Mouse (Mus musculus) hindbrain, embryonic 14.5 days (tissue): ENCODE data around the gene Prdm10. TPM values are rescaled to one million over a fixed set of nuclear protein-coding genes. Genes with fewer than 3 reads are reported as not detected.

Experiments used
- ATAC-seq: fragments of 200-750 bp; cut with Nextera tagmentation; 2 replicates; pipeline ENCODE4 v1.8.0; 2017; ENCODE audit warnings: moderate number of reproducible peaks, mild to moderate bottlenecking, moderate TSS enrichment, moderate library complexity; ENCODE audit not compliant: low FRiP score
- DNase-seq: peaks from one replicate; pipeline ENCODE4 v3.0.0-alpha.2; 2015; ENCODE audit warnings: low spot score
- H3K27ac ChIP-seq: fragments of 300-500 bp; sonication (generic); 2 replicates; pipeline ENCODE4 v1.5.1; 2014; ENCODE audit warnings: mild to moderate bottlenecking, moderate library complexity
- H3K27me3 ChIP-seq: fragments of 300-500 bp; sonication (generic); 2 replicates; pipeline ENCODE4 v1.6.1; 2014; ENCODE audit warnings: mild to moderate bottlenecking, low read length, mixed read lengths; ENCODE audit not compliant: control insufficient read depth, insufficient read depth
- H3K36me3 ChIP-seq: fragments of 300-500 bp; sonication (generic); replicated peaks from 2 replicates; pipeline ENCODE4 v1.6.1; 2014; ENCODE audit not compliant: control insufficient read depth, insufficient read depth
- H3K4me1 ChIP-seq: fragments of 300-500 bp; sonication (generic); replicated peaks from 2 replicates; pipeline ENCODE4 v1.6.1; 2014; ENCODE audit warnings: antibody characterized with exemption, low read length, mixed read lengths; ENCODE audit not compliant: control insufficient read depth, insufficient read depth
- H3K4me2 ChIP-seq: fragments of 300-500 bp; sonication (generic); replicated peaks from 2 replicates; pipeline ENCODE4 v1.6.1; 2014; ENCODE audit warnings: mild to moderate bottlenecking, moderate library complexity
- H3K4me3 ChIP-seq: fragments of 300-500 bp; sonication (generic); replicated peaks from 2 replicates; pipeline ENCODE4 v1.5.1; 2014; ENCODE audit warnings: mild to moderate bottlenecking, low read length
- H3K9ac ChIP-seq: fragments of 300-500 bp; sonication (generic); 2 replicates; pipeline ENCODE4 v1.6.1; 2014
- H3K9me3 ChIP-seq: fragments of 300-500 bp; sonication (generic); 2 replicates; pipeline ENCODE4 v1.6.1; 2016; ENCODE audit warnings: low read length; ENCODE audit not compliant: control insufficient read depth
- WGBS: fragments of 180-500 bp; shearing (Covaris S2); extraction: QIAGEN DNeasy Blood & Tissue Kit; methylation state at CpG from one replicate; pipeline ENCODE4 v1.1.7; 2014; 5-methylcytosine and 5-hydroxymethylcytosine counted together
- polyA plus RNA-seq: library from polyadenylated mRNA; unstranded; fragments of >200 nt; fragmentation: Nextera tagmentation; extraction: Ambion mirVana; gene quantifications from 2 replicates; pipeline ENCODE4 v1.2.1, GENCODE M21; 2014

Prdm10 gene
- polyA plus RNA-seq, 1 experiment from 2014 or later = 9.7 TPM

GRCm38 (mm10) chr9:31258237-31258636 lies 22.1 kb upstream of the Prdm10 start:
- ATAC-seq = no peak
- 79% methylated on average over 3 of the region's 3 CpGs for WGBS
- H3K9ac ChIP-seq = no peak overlapping the region

GRCm38 (mm10) chr9:31260219-31260618 lies 20.1 kb upstream of the Prdm10 start:
- H3K9me3 ChIP-seq = no peaks in the 10 kb centered on the region
- ATAC-seq = no peak
- no peaks in the 10 kb centered on the region for H3K36me3 ChIP-seq
- H3K27ac ChIP-seq = no peak overlapping the region
- no peaks in the 10 kb centered on the region for H3K27me3 ChIP-seq
- H3K4me1 ChIP-seq = no peaks in the 10 kb centered on the region
- WGBS = 66% methylated on average over 4 of the region's 4 CpGs
- no peak overlapping the region for H3K4me3 ChIP-seq
- no peak overlapping the region for H3K4me2 ChIP-seq
- no peak for DNase-seq
- no peak overlapping the region for H3K9ac ChIP-seq

More at GRCm38 (mm10) chr9:31258237-31258636, 22.1 kb upstream of the Prdm10 start:
- Histone ChIP-seq H3K4me2 (no peak overlapping the region), H3K36me3 (no peaks in the 10 kb centered on the region), H3K27me3 (no peaks in the 10 kb centered on the region), H3K4me3 (no peak overlapping the region), H3K4me1 (no peaks in the 10 kb centered on the region), H3K27ac (no peak overlapping the region), H3K9me3 (no peaks in the 10 kb centered on the region)
- DNase-seq = no peak

- H3K4me1 ChIP-seq = no peaks in the 10 kb centered on the region
- 42% methylated on average over 4 of the region's 4 CpGs for WGBS
- no peak overlapping the region for H3K27ac ChIP-seq
- H3K9ac ChIP-seq = no peak overlapping the region
- H3K4me2 ChIP-seq = no peak overlapping the region
- H3K36me3 ChIP-seq = no peaks in the 10 kb centered on the region
- no peak for ATAC-seq
- H3K27me3 ChIP-seq = no peaks in the 10 kb centered on the region
- no peaks in the 10 kb centered on the region for H3K9me3 ChIP-seq
- no peak overlapping the region for H3K4me3 ChIP-seq
- no peak for DNase-seq
Measured at GRCm38 (mm10) chr9:31262226-31263105, 17.9 kb upstream of the Prdm10 start.

GRCm38 (mm10) chr9:31266013-31266659 lies 14.2 kb upstream of the Prdm10 start:
- no peak overlapping the region for H3K4me3 ChIP-seq
- 0 out of 2 replicates have a peak overlapping the region, but pooled peaks have one; percentile 7 for H3K27ac ChIP-seq
- ATAC-seq (no peak), DNase-seq (peak; percentile 65)
- H3K27me3 ChIP-seq = no peaks in the 10 kb centered on the region
- no peaks in the 10 kb centered on the region for H3K9me3 ChIP-seq
- no peaks in the 10 kb centered on the region for H3K4me1 ChIP-seq
- no peak overlapping the region for H3K9ac ChIP-seq
- H3K4me2 ChIP-seq = no peak overlapping the region
- 66% methylated on average over 5 of the region's 5 CpGs for WGBS
- no peaks in the 10 kb centered on the region for H3K36me3 ChIP-seq

- H3K27me3 ChIP-seq = no peaks in the 10 kb centered on the region
- H3K9me3 ChIP-seq = no peaks in the 10 kb centered on the region
- 93% methylated on average over 8 of the region's 8 CpGs for WGBS
- no peak for ATAC-seq
- no peak overlapping the region for H3K4me3 ChIP-seq
- no peak overlapping the region for H3K27ac ChIP-seq
- H3K4me1 ChIP-seq = no peaks in the 10 kb centered on the region
- H3K4me2 ChIP-seq = no peak overlapping the region
- H3K36me3 ChIP-seq = no peaks in the 10 kb centered on the region
- no peak for DNase-seq
- H3K9ac ChIP-seq = no peak overlapping the region
Measured at GRCm38 (mm10) chr9:31271221-31272015, 8.9 kb upstream of the Prdm10 start.

GRCm38 (mm10) chr9:31272160-31272559 lies 8.2 kb upstream of the Prdm10 start:
- Histone ChIP-seq H3K9ac (no peak overlapping the region), H3K27ac (no peak overlapping the region), H3K36me3 (no peaks in the 10 kb centered on the region), H3K4me1 (no peaks in the 10 kb centered on the region), H3K4me2 (no peak overlapping the region), H3K27me3 (no peaks in the 10 kb centered on the region), H3K4me3 (no peak overlapping the region), H3K9me3 (no peaks in the 10 kb centered on the region)
- ATAC-seq (no peak), DNase-seq (no peak)
- 72% methylated on average over 4 of the region's 4 CpGs for WGBS

- Histone ChIP-seq H3K27ac (no peak overlapping the region), H3K9me3 (no peaks in the 10 kb centered on the region), H3K4me3 (no peak overlapping the region), H3K4me1 (peaks cover 16% of the 10 kb centered on the region), H3K36me3 (no peaks in the 10 kb centered on the region), H3K27me3 (no peaks in the 10 kb centered on the region), H3K9ac (no peak overlapping the region), H3K4me2 (no peak overlapping the region)
- DNase-seq = no peak
- WGBS = 66% methylated on average over 7 of the region's 7 CpGs
- ATAC-seq = no peak
Measured at GRCm38 (mm10) chr9:31278651-31279050, 1.7 kb upstream of the Prdm10 start.

- WGBS = 60% methylated on average over 2 of the region's 2 CpGs
- no peak for DNase-seq
- H3K9me3 ChIP-seq = no peaks in the 10 kb centered on the region
- H3K27ac ChIP-seq = peak overlapping the region; percentile 100
- H3K4me3 ChIP-seq = peak overlapping the region; percentile 74
- H3K36me3 ChIP-seq = no peaks in the 10 kb centered on the region
- peak overlapping the region; percentile 97 for H3K9ac ChIP-seq
- peak overlapping the region; percentile 76 for H3K4me2 ChIP-seq
- H3K4me1 ChIP-seq = peaks cover 16% of the 10 kb centered on the region
- ATAC-seq = no peak
- H3K27me3 ChIP-seq = no peaks in the 10 kb centered on the region
Measured at GRCm38 (mm10) chr9:31279306-31279705, 1.0 kb upstream of the Prdm10 start.

GRCm38 (mm10) chr9:31279885-31280365 lies 413 bp upstream of the Prdm10 start:
- no peak for DNase-seq
- H3K4me1 ChIP-seq = peaks cover 16% of the 10 kb centered on the region
- under 1% methylated on average over 25 of the region's 25 CpGs for WGBS
- H3K4me3 ChIP-seq = peak overlapping the region; percentile 74
- peak; percentile 90 for ATAC-seq
- H3K9ac ChIP-seq = peak overlapping the region; percentile 97
- H3K27me3 ChIP-seq = no peaks in the 10 kb centered on the region
- H3K9me3 ChIP-seq = no peaks in the 10 kb centered on the region
- peak overlapping the region; percentile 76 for H3K4me2 ChIP-seq
- H3K27ac ChIP-seq = peak overlapping the region; percentile 100
- H3K36me3 ChIP-seq = no peaks in the 10 kb centered on the region
